Mouse (Mus musculus) lung, postnatal 0 days (tissue): Measurements from ENCODE around the gene Zfp709.
"Not testable (repeated sequence)": the region's sequence is repeated elsewhere in the genome, so short reads cannot be mapped to it uniquely, and the experiment has no call there.

Experiments
- CTCF ChIP-seq: IDR thresholded peaks from 2 replicates; pipeline ENCODE4 v1.5.1; 2016; ENCODE audit warnings: antibody characterized with exemption, mild to moderate bottlenecking
- EP300 ChIP-seq: IDR thresholded peaks from 2 replicates; pipeline ENCODE4 v1.6.1; 2016; ENCODE audit warnings: antibody characterized with exemption, mild to moderate bottlenecking, control low read depth

DNA sequence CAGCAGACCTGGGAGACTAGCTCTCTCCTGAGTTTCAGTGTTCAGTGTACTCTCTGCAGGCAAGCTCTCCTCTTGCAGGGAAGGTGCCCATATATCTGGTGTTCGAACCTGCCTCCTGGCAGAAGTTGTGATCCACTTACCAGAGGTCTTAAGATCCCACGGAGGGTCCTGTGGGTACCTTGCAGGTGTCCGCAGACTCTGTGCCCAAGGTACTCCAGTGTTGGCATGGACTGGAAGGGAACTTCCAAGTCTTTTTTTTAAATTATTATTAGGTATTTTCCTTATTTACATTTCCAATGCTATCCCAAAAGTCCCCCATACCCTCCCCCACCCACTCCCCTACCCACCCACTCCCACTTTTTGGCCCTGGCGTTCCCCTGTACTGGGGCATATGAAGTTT is 43.6 kb upstream of the Zfp709 start:
- not testable (repeated sequence) for TF ChIP-seq CTCF, EP300
